Mouse (Mus musculus): ENCODE data around the gene Ifi213.
"Not testable (repeated sequence)": the region's sequence is repeated elsewhere in the genome, so short reads cannot be mapped to it uniquely, and the experiment has no call there.

Gene Ifi213

DNA sequence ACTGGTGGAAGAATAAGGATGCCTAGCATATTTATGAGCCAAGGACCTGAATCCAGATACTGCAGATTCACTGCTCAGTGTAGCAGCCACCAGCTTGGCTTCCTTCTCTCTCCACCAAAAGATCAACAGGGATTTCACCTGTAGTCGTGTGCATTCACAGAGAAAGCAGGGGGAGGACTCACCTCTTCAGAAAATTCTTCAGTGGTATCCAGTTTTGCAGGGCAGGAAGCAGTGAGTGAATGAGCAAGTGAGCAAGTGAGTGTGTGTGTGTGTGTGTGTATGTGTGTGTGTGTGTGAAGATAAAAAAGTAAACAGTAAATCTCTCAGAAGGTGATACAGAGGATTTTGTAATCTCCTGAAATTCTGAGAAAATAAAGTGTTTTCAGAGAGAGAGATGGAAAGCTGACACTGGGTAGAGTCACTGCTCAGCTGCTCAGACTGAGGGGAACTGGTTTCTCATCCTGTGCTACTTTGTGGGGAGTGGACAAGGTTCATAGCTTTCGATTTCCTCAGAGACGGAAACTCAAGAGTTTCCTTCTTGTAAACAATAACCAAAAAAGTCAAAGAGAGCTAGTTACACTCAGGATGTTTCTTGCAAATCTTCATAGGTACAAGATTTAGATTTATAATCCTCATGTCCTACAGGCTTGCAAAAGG lies at the start of gene Ifi213:
Gene Ifi213, minus strand, starts transcription at position 437 of the 657 bp plus-strand sequence.
- not testable (repeated sequence) for DNase-seq (ENCODE audit: low spot score in 2 of 2)

DNA sequence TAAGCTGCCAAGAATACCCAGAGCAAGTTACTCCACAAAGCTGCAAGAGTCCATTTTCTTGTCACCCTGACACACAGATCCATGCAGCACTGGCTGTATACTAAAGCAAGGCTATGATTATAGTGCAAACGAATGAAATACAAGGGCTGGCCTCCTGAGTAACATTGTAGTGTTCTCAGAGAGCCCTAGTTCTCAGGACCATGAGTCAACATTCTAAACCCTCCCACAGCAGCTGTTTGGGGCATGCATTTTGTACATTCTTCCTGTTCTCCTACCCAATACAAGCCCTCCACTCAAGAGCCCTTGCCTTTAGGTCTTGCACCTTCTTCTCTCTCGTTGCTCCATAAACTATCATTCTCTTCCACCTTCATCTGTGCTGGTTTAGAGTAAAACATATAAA lies 46.3 kb upstream of the Ifi213 start:
- no peak for DNase-seq (ENCODE audit: low spot score in 2 of 2)

DNA sequence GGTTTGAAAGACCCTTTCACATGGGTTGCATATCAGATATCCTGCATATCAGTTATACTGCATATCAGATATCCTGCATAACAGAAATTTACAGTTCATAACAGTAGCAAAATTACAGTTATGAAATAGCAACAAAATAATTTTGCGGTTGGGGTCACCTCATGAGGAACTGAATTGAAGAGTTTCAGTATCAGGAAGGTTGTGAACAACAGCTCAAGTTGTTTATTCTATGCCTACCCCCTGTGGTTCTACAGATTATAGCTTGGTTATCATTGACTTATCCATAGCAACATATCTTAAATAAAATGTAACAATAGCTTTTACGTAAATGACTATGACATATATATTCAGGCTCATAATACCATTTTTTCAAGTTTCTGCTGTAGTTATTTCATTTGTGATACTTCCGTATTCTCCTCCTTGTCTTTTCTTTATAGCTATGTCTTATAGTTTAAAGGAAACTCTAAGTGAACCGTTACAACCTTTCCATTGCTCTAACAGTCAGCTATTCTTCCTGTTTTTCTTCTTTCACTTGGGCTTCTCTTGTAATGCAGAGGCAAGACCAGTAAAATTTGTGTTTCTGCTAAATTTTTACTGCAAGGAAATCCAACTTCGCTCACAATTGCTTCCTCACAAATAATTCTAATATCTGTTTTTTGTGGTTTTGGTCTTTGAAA lies 35.0 kb upstream of the Ifi213 start:
- no peak for DNase-seq (ENCODE audit: low spot score in 2 of 2)

GRCm38 (mm10) chr1:173630622-173631021 lies 31.5 kb upstream of the Ifi213 start, which contains the start of gene Ifi209:
Ifi209 (plus strand) TSS chr1:173630917.
- DNase-seq (ENCODE audit: low spot score in 2 of 2): not testable (repeated sequence)

- no peak for DNase-seq (ENCODE audit: low spot score in 2 of 2)
Measured at GRCm38 (mm10) chr1:173626686-173627085, 27.6 kb upstream of the Ifi213 start.

GRCm38 (mm10) chr1:173624052-173624451 lies 25.0 kb upstream of the Ifi213 start:
- DNase-seq (ENCODE audit: low spot score in 2 of 2): no peak

DNA sequence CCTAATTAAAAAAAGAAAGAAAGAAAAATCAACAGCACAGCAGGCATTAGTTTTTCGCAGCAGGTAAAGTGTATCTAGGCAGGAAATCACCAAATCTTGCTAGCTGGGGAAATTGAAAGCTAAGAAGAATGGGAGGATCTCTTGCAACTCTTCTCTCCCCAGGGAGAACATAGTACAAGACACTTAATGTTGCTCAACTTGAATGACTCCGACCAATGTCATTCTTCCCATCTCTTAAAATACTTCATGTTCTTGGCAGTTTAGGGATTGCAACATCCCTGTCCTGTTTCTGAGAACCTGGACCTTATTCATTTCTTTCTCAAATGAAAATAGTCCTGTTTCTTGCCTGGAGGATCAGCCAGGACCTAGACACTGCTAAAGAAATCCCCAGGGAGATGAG lies 23.1 kb upstream of the Ifi213 start:
- not testable (repeated sequence) for DNase-seq (ENCODE audit: low spot score in 2 of 2)

DNA sequence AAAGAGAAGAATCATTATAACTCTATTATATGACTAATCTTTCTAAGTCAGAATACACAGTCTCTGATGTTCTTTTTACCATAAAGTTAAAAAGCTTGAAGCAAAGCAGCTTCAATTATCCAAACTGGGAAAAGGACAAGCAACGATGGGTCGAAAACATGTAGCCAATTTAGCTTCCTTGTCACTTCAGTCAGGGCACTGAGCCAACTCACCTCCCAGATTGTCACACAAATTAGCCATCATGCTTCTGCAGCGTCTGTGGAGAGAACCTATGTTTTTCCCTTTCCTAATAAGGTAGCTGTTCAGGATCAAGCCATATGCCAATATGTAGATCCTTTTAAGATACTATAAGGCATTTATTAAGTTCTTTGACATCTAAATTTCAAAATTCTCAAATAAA lies 11.2 kb upstream of the Ifi213 start:
- DNase-seq (ENCODE audit: low spot score in 2 of 2): not testable (repeated sequence)

- DNase-seq (ENCODE audit: low spot score in 2 of 2): not testable (repeated sequence)
Measured at GRCm38 (mm10) chr1:173589698-173590097, 9.4 kb downstream of the Ifi213 start.

GRCm38 (mm10) chr1:173579921-173580585 lies 19.0 kb downstream of the Ifi213 start:
- DNase-seq (ENCODE audit: low spot score in 2 of 2): no peak

GRCm38 (mm10) chr1:173579079-173579478 lies 20.0 kb downstream of the Ifi213 start:
- no peak for DNase-seq (ENCODE audit: low spot score in 2 of 2)

GRCm38 (mm10) chr1:173550491-173551050 lies 48.5 kb downstream of the Ifi213 start:
- not testable (repeated sequence) for DNase-seq (ENCODE audit: low spot score in 2 of 2)

DNA sequence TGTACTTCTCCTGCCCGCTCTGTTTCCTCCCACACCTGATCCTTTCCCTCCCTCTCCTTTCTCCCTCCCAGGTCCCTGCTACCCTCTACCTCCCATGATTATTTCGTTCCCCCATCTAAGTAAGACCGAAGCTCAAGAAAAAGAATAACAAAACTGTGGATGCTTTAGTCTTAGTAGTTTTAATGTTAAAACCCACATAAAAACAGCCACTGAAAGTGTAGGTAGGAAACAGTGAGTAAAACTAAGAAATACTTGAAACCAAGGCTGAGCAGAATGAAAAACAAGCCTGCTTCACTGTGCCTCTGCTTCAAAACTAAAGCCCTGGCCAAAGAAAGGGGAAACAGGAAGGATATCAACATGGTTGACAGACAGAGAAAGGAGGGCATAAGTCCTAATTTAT lies 50.3 kb downstream of the Ifi213 start:
- DNase-seq (ENCODE audit: low spot score in 2 of 2): not testable (repeated sequence)

DNA sequence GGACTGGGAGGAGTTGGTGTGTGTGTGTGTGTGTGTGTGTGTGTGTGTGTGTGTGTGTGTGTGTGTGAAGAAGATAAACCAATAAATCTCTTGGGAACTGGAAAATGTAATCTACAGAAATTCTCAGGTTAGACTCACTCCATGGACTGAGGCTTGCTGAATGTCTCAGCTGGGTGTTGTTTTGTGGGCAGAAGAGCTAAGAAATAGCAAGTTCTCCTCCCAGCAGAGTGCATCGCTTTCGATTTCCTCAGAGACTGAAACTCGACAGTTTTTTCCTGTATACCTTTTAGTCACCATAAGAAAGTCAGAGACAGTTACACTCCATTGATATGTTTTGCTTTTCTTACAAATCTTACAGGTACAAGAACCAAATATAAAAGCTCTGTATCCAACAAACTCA lies 63.3 kb downstream of the Ifi213 start, which contains the start of gene Ifi214:
Gene Ifi214, minus strand, starts transcription at position 167 of the 400 bp plus-strand sequence.
- not testable (repeated sequence) for DNase-seq (ENCODE audit: low spot score in 2 of 2)

DNA sequence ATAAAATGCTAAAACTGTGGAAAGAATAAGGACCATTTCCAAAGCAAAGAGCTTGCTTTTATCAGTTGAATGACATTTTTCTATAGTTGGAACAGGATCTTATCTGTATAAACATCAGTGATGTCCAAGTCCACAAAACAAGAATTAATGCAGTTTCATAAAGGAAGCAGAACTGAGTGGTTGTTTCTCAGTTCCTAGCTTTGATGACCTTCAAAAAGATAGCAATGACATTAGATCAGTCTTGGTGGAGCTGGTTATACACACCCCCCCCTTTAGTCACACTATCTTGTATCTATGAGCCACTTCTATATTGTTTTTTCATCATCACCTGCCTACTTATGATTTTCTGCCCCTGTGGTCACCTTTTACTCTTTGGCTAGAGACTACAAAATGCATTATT lies 77.6 kb downstream of the Ifi213 start:
- DNase-seq (ENCODE audit: low spot score in 2 of 2): no peak

All from frontal cortex, postnatal 36 days (tissue).